Mouse (Mus musculus) C3H10T1/2 (cell line): ENCODE measurements around the gene Cep78. TPM values are rescaled to one million over a fixed set of nuclear protein-coding genes. Genes with fewer than 3 reads are reported as not detected.

ENCODE experiments used
- polyA plus RNA-seq, 2 experiments: library from polyadenylated mRNA; unstranded; fragments of >200 nt; fragmentation: generic; extraction: Trizol; gene quantifications; one replicate each; pipeline ENCODE4 v1.2.1; 2012; ENCODE audit warnings: missing spikeins in 2 of 2

Cep78 gene
- 1 to 10 TPM in 1 of 2 experiments, under 1 TPM in 1; 0.91 to 4.2 TPM for polyA plus RNA-seq

DNA sequence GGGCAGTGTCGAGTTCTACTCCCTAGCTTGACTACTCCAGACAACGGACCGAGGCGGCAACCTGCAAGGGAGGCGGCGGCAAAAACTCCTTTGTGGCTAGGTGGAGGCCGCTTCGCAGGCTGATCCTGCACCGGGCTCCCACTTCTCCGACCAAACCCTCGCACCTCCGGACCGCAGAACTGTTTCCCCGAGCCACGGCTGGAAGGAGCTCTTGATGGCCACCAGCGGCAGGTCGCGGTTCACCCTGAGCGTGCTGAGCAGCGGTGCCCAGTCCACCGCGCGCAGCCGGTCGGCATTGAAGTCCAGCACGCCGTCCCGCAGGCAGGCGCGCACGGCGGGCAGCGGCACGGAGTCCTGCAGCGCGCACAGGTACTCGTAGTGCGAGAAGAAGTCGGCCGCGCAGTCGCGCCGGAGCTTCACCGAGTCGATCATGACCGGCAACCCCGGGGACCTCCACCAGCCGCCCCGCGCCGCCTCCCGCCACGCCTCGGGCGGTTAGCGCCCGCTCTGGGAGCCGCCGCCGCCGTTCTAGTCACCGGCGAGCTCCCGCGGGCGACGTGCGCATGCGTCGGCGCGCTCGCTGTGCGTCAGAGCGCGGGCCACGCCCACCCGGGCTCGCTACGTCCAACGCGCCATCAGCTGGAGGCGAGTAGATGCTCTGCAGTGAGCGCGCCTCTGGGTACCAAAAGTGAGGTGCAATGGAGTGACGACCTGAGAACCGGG is at the start of gene Cep78:
TSS of gene Cep78 (minus strand) at position 541 of the 723 bp plus-strand sequence.

GRCm38 (mm10) chr19:15947237-15947636 is 37.6 kb downstream of the Cep78 start, which contains the start of gene Psat1:
TSS of gene Psat1 (minus strand) at chr19:15947337.

Other genes with a start within 250 kb of the Cep78 start
- gene Psat1, start 37.7 kb downstream of the Cep78 start, polyA plus RNA-seq: 100 to 1,000 TPM in 1 of 2 experiments, 10 to 100 TPM in 1; 79.7 to 201 TPM
- 10 to 100 TPM in 1 of 2 experiments, 1 to 10 TPM in 1; 3.0 to 23.2 TPM for gene Gnaq, start 147.8 kb upstream of the Cep78 start, polyA plus RNA-seq